Mouse (Mus musculus): Measurements from ENCODE around the gene Pxdn.

The Pxdn gene

GRCm38 (mm10) chr12:29952102-29952501 is 14.7 kb downstream of the Pxdn start:
- in situ Hi-C loops (cut with MseI, MboI) = no loop called here

DNA sequence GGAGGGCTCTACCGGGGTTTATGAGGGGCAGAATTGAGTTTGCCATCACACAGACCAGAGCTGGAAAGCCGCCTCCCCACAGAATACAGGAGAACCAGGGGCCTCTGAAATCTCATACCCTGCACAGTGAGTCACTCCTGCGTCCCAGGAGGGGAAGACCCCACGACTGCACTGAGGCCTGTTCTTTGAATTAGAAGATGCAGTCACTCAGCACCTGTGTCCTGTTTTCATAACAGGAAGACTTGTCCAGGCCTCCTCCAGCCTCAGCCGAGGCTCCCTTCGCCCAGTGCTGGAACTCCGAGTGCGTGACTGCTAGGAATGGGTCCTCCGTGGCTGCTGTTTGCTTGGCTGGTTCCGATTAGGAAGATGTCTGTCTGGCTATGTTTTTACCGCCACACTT is 16.6 kb downstream of the Pxdn start:
- in situ Hi-C loops (cut with MseI, MboI) = no loop called here

DNA sequence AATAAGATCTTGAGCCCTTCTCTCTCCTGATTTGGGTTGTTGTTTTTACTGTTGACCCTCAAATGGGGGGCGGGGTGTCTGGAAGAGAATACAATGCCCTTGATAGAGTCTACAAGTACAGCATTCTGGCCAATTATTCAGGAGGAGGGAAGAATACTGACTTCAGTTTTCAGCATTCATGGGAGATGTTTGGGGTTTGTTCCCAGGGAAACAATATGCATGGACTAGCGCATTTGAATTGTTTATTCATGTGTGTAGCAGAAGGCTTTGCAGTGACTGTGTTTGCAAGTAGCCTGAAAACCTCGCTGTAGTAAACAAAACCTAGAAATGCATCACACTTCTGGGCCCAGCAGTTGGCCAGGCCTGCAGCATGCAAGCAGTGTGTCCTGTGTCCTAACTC is 17.1 kb downstream of the Pxdn start:
- in situ Hi-C loops (cut with MseI, MboI) = no loop called here

- in situ Hi-C loops (cut with MseI, MboI) = no loop called here
Observed at GRCm38 (mm10) chr12:29956969-29957368, 19.6 kb downstream of the Pxdn start.

DNA sequence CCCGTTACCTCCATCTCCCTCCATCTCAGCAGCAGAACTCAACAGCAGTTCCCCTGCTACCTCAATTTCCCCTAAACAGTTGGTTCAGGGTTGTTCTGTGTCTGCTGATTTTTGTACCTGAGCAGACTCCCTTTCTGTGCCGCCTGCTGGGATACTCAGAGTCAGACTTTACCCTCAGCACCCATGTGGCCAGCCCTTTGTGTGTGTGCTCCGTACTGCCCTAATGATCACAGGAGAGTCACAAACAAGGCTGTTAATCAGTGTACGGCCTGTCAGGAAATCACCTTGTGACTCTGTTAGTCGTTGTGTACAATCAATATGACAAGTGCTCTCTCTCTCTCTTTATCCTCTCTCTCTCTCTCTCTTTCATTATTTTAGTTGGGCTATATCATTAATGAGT is 21.2 kb downstream of the Pxdn start:
- in situ Hi-C loops (cut with MseI, MboI) = no loop called here

- in situ Hi-C loops (cut with MseI, MboI) = no loop called here
Observed at GRCm38 (mm10) chr12:29961041-29961440, 23.6 kb downstream of the Pxdn start.

DNA sequence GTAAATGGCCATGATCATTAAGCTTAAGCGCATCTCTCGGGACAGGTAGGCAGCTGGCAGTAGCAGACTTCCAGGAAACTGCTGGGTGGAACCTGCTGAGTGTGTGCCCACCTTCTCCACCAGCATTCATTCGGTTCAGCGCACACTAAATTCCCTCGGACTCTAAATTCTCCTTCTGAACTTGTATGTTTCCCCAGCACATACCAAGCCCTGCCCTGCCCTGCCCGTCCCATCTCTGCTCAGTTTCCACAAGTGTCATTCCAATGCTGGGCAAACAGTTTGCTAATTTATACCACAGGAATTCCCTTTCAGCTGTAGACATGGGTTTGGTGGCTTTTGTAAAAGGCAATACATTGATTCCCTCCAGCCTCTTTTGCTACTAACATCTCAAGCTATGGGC is 27.6 kb downstream of the Pxdn start:
- in situ Hi-C loops (cut with MseI, MboI) = no loop called here

DNA sequence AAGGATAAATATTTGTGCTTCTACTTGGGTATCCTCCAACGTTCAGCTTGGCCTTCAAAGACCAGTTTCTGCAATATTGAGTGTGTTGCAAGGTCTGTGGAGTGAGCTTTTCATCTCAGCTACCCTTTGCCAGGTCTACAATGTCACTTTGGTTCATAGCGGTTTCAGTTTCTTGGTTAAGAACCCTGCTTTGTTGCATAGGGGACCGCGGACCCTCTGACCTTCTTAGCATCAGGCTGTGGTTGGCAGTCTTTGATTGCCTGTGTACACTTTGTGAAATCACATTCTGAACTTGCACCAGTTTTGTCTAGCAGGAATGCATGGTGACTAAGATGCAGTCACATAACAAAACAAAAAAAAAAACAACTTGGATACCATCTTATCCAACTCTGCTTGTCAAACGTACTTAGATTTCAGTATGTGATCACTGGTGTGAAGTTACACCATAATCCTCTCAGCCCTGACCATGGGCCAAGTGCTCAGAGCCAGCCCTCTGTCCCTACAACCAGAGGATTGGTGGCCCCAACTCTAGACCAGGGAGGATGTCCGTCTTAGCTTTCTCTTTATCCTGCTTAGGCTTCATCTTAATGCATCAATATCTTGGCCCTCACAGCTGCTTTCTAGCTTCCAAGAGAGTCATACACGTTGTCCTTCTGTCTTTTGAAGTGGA is 34.5 kb downstream of the Pxdn start:
- in situ Hi-C loops (cut with MseI, MboI) = no loop called here

DNA sequence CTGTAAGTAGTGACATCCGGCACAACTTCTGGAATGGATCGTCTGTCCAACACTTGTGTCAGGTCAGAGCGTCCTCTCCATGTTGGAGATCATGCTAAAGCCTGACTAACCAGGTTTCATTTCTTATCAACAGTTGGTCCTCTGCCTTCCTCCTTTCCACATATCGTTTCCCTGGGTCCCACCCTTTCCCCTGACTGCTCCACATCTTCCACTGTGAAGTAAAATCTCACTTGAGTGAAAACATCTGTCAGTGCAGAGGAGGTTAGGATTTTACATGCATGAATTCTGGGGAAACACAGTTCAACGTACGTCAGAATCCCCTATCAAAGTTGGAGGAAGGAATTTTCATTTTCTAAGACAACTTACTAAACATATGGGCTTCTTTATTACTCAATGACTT is 35.1 kb downstream of the Pxdn start:
- in situ Hi-C loops (cut with MseI, MboI) = no loop called here

- in situ Hi-C loops (cut with MseI, MboI) = no loop called here
Observed at GRCm38 (mm10) chr12:29980076-29980475, 42.7 kb downstream of the Pxdn start.

- in situ Hi-C loops (cut with MseI, MboI) = no loop called here
Observed at GRCm38 (mm10) chr12:29981722-29982293, 44.4 kb downstream of the Pxdn start.

DNA sequence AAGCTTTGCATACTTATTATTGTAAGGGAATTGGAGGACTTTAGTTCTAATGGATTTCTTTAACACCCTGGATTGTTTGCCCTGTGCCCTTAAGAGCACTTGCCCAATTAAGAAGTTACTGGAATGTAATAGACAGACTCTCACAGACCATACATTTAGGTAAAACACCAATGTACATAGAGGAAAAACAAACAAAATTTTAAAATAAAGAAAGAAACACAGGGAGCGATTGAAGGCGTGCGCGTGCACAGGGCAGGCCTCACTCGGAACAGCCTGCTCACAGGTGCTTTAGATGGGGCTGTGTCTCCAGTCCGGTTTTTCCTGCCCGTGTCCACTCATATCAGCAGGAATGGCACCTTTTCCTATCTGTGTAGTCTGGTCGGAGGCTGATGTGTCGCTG is 45.8 kb downstream of the Pxdn start:
- in situ Hi-C loops (cut with MseI, MboI) = no loop called here

- in situ Hi-C loops (cut with MseI, MboI) = no loop called here
Observed at GRCm38 (mm10) chr12:29985126-29985525, 47.7 kb downstream of the Pxdn start.

DNA sequence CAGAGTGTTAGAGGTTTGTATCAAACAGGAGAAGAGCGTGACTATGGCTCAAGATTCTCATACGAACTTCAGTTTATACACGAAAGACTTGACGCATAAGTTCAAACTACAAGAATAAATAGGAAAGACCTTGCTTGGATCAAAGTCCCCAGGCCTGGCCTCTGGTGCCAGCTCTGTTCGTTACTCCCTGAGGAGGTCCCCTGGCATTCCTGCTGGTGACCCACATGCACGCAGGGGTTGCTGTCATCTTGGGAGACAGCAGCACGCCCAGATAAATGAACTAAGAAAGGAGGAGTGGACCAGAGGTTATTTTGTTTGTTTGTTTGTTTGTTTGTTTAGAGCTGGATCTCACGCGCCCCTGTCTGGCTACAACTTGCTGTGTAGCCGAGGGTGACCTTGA is 48.8 kb downstream of the Pxdn start:
- in situ Hi-C loops (cut with MseI, MboI) = no loop called here

DNA sequence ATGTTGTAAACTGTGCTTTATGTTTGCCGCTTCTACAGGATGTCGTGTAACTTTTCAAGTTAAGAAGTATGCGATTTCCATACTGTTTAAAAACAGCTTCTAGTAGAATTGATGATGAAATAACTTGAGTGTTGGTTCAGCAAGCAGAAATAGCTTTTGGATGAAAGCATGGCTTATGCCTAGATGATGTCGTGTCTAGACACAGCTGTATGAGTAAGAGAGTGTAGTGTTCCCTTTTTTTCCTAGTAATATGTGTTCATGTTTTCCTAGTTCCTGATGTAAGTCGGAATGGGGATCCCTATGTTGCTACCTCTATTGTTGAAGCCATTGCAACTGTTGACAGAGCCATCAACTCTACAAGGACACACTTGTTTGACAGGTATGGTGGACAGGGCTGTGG is 61.5 kb downstream of the Pxdn start:
- in situ Hi-C loops (cut with MseI, MboI) = no loop called here

GRCm38 (mm10) chr12:30001951-30002350 is 64.5 kb downstream of the Pxdn start:
- in situ Hi-C loops (cut with MseI, MboI) = no loop called here

- in situ Hi-C loops (cut with MseI, MboI) = no loop called here
Observed at GRCm38 (mm10) chr12:30003680-30004364, 66.4 kb downstream of the Pxdn start.

- in situ Hi-C loops (cut with MseI, MboI) = no loop called here
Observed at GRCm38 (mm10) chr12:30004365-30004723, 66.9 kb downstream of the Pxdn start.

- in situ Hi-C loops (cut with MseI, MboI) = no loop called here
Observed at GRCm38 (mm10) chr12:30006586-30006985, 69.2 kb downstream of the Pxdn start.

DNA sequence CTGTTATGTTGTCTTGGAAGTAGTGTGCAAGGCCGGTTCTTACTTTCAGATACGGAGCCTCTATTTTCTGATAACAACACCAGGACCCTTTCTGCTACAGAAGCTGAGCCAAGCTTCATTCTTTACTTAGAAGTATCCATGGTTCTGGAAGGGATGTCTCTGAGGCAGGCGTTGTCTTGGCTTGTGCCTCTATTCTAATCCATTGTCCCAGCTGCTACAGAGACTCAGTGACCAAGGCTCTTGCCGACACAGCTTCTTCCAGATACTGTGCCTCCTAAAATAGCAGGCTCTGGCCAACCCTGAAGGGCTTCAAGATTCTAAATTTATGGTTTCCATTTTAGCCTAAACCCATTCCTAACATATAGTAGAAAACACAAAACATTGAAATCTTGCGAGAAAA is 71.3 kb downstream of the Pxdn start:
- in situ Hi-C loops (cut with MseI, MboI) = no loop called here

- in situ Hi-C loops (cut with MseI, MboI) = no loop called here
Observed at GRCm38 (mm10) chr12:30015501-30015900, 78.1 kb downstream of the Pxdn start.

- in situ Hi-C loops (cut with MseI, MboI) = no loop called here
Observed at GRCm38 (mm10) chr12:30017131-30017530, 79.7 kb downstream of the Pxdn start.

DNA sequence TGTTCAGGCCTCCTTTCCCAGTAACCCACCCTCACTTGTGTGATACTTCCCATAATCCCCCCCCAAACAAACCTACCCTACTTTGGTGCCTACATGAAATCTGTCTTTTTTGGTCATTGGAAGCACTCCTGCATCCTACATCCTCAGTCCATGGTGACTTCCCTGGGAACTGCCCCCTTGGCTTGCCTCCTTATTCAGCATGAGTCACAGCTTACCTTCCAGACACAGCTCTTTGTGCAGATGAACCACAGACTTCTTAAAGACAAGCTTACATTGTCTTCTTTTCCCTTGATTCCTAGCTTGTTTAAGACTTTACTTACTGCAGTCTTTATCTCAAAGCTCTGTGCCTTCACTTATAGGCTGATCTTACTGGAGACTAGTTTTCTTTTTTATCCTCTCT is 83.0 kb downstream of the Pxdn start:
- in situ Hi-C loops (cut with MseI, MboI) = no loop called here
